Mouse (Mus musculus): ENCODE measurements around the gene Cox10. TPM values are rescaled to one million over a fixed set of nuclear protein-coding genes. Genes with fewer than 3 reads are reported as not detected.

Gene Cox10
- polyA plus RNA-seq, 1 experiment, result 0.88 TPM

DNA sequence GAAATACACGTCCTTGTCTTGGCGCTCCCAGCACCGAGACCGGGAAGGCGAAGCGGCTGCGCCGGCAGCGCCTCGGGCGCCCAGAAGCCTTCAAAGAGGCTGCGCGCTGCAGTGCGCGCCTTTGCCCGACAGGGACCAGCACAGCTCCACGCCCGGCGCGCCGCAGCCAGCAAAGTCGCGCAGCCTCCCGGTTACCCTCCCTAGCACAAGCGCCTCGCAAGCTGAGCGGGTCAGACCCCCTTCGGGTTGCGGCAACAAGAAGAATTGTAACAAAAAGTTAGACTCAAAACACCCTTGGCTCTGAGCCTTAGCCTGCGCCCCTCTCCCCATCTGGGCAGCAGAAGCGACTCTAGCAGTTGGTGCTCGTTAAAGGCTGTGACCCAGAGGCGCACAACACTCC lies 158.7 kb downstream of the Cox10 start:
- Histone ChIP-seq H3K4me1 (ENCODE audit: control insufficient read depth) (peaks cover 2% of the 10 kb centered on the region; the same call in 1 of the 2 replicates), H3K4me3 (replicated peaks) (peak overlapping the region; percentile 58), H3K36me3 (ENCODE audit: control insufficient read depth) (no peaks in the 10 kb centered on the region), H3K9me3 (ENCODE audit: control insufficient read depth, low read length) (peaks cover 3% of the 10 kb centered on the region; the same call in 1 of the 2 replicates), H3K27me3 (ENCODE audit: control insufficient read depth) (peaks cover 96% of the 10 kb centered on the region)
- TF ChIP-seq TAL1 (IDR thresholded peaks at IDR 0.05; ENCODE audit: low read length) (no peak), GATA1 (IDR thresholded peaks at IDR 0.05; ENCODE audit: low read length) (no peak)

DNA sequence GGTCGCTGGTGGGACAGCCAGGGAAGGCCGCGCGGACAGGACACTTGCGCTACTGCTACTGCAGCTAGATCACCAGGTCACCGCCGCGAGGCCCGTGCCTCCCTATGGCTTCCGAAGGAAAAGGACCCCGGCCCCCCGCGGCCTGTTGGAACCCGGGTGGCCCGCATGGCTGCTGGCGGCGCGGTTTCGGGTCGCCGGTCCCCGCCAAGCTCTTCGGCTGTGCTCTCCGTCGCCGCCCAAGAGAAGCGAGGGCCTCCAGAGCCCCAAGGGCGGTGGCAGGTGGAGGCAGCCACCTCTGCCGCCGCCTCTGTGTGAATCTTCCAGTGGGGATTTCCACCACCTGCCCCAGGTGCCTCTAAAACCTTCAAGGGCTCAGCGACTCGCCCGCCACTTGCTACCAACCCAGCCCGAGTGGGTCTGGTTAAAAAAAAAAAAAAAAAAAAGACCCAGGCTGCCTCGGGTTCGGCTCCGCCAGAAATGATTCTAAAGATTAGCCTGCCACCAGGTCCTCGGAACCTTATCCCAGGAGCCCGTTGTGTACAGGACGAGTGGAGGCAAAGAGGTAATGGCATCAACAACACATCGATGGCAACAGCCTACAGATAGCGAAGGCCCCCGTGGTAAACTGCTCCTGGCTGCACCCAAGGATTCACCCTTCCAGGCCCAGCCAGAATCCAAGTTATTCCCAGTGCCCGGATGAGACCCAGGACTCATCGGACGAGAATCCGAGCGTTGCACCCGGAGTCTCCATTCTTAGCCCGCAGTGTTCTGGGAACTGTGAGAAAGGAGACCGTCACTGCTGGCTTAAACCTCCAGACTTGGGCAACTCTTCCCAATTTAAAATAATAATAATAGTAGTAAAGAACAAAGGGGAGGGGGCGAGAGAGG lies 159.8 kb downstream of the Cox10 start:
- Histone ChIP-seq H3K9me3 (ENCODE audit: control insufficient read depth, low read length) (peaks cover 3% of the 10 kb centered on the region; the same call in 1 of the 2 replicates), H3K4me1 (ENCODE audit: control insufficient read depth) (peaks cover under 1% of the 10 kb centered on the region), H3K4me3 (replicated peaks) (peak overlapping the region; percentile 58), H3K36me3 (ENCODE audit: control insufficient read depth) (no peaks in the 10 kb centered on the region), H3K27me3 (ENCODE audit: control insufficient read depth) (peaks cover 94% of the 10 kb centered on the region)
- TF ChIP-seq TAL1 (IDR thresholded peaks at IDR 0.05; ENCODE audit: low read length) (no peak), GATA1 (IDR thresholded peaks at IDR 0.05; ENCODE audit: low read length) (no peak)

DNA sequence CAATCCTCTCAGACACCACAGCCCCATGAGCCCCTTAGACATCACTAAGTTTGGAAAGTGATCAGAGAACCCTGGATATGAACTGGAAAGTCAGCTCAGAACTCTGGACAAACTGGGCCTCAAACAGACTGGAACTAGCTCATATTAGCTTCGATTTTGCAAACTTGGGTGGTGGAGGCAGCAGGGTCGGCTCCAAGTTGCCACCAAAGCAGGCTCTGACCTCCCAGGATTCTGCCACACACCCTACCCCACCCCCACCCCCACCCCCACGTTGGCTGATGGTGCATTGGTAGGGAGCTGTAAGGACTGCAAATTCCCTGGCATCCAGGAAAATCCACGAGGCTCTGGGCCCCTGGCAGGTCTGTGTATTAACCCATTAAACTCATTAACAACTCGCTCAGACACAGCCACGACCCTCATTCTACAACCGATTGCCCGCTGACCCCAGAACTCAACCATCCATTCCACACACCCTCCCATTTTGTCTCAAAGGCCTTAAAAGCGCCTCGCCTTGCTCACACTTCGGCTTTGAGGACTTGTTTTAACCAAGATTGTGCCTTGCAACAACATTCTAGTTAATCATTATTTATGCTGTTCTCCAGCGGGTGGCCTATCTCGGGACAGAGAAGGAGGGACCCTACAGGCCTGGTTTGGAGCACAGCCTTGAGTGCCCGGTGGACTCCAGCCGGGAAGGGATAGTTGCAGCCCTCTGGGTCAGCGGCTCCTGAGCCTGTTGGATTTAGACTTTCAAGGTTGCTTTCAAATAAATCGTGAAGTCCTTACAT lies 160.8 kb downstream of the Cox10 start:
- Histone ChIP-seq H3K27me3 (ENCODE audit: control insufficient read depth) (peaks cover 93% of the 10 kb centered on the region), H3K36me3 (ENCODE audit: control insufficient read depth) (no peaks in the 10 kb centered on the region), H3K4me1 (ENCODE audit: control insufficient read depth) (peaks cover 5% of the 10 kb centered on the region), H3K9me3 (ENCODE audit: control insufficient read depth, low read length) (peaks cover 3% of the 10 kb centered on the region; the same call in 1 of the 2 replicates), H3K4me3 (replicated peaks) (peak overlapping the region; percentile 58)
- TF ChIP-seq TAL1 (IDR thresholded peaks at IDR 0.05; ENCODE audit: low read length) (no peak), GATA1 (IDR thresholded peaks at IDR 0.05; ENCODE audit: low read length) (no peak)

DNA sequence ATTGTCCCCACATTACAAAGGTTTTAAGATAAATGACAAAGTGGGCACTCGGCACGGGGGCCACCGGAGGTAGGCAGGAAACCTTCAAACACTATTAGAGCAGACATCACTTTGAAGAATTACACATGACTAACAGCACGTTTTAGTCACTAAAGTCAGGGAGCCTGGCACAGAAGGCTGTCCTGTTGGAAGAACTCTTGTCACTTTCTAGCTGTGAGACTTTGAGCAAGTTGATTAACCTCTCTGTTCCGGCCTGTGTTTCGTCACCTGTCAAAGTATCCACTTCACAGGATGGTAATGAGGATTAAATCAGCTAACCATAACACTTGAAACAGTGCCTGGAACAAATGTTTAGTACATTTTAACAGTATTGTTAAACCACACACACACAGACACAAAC lies 161.7 kb downstream of the Cox10 start:
- Histone ChIP-seq H3K27me3 (ENCODE audit: control insufficient read depth) (peaks cover 87% of the 10 kb centered on the region), H3K4me3 (replicated peaks) (no peak overlapping the region), H3K9me3 (ENCODE audit: control insufficient read depth, low read length) (peaks cover 3% of the 10 kb centered on the region; the same call in 1 of the 2 replicates), H3K4me1 (ENCODE audit: control insufficient read depth) (peaks cover 5% of the 10 kb centered on the region), H3K36me3 (ENCODE audit: control insufficient read depth) (no peaks in the 10 kb centered on the region)
- TF ChIP-seq TAL1 (IDR thresholded peaks at IDR 0.05; ENCODE audit: low read length) (no peak), GATA1 (IDR thresholded peaks at IDR 0.05; ENCODE audit: low read length) (no peak)

DNA sequence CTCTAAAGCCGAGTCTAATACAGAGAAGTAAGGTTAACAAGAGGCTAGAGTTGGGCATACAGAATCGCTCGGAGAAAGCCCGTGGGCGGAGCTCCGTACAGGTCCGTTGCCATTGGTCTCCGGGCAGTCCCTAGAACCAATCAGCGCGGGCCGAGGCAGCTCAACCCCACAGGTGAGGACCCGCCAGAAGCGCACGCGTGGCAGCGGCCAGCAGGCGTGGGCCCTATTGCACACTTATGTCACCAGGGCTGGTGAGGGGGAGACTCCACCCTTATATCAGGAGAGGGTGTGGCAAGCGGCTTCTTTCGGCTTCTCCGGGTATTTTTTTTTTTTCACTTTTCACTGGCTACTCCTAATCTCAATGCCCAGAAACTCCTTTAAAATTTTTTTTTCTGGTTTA lies 164.9 kb downstream of the Cox10 start:
- Histone ChIP-seq H3K4me3 (replicated peaks) (no peak overlapping the region), H3K4me1 (ENCODE audit: control insufficient read depth) (peaks cover 5% of the 10 kb centered on the region), H3K27me3 (ENCODE audit: control insufficient read depth) (peaks cover 56% of the 10 kb centered on the region), H3K36me3 (ENCODE audit: control insufficient read depth) (no peaks in the 10 kb centered on the region), H3K9me3 (ENCODE audit: control insufficient read depth, low read length) (no peaks in the 10 kb centered on the region)
- TF ChIP-seq TAL1 (IDR thresholded peaks at IDR 0.05; ENCODE audit: low read length) (no peak), GATA1 (IDR thresholded peaks at IDR 0.05; ENCODE audit: low read length) (no peak)

DNA sequence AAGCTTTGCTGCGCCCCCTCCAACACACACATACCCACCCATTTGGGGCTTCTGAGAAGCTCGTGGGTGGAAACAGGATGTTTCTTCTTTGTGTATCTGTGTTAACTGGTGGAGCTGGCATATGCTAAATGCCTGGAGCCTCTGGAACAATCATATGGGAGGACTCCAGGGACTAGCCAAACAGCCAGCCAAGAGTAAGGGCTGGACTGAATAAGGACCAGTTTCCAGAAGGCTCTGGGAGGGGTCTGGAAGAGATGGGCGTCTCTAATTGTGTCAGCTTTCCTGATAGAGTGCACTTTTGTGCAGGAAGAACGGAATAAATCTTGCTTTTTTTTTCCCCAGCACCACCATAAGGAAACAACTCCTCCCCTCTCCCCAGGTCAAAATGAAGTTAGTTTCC lies 165.3 kb downstream of the Cox10 start:
- no peaks in the 10 kb centered on the region for H3K36me3 ChIP-seq (ENCODE audit: control insufficient read depth)
- no peaks in the 10 kb centered on the region for H3K9me3 ChIP-seq (ENCODE audit: control insufficient read depth, low read length)
- peaks cover 5% of the 10 kb centered on the region for H3K4me1 ChIP-seq (ENCODE audit: control insufficient read depth)
- H3K4me3 ChIP-seq (replicated peaks), result no peak overlapping the region
- no peak for TF ChIP-seq TAL1 (IDR thresholded peaks at IDR 0.05; ENCODE audit: low read length)
- TF ChIP-seq GATA1 (IDR thresholded peaks at IDR 0.05; ENCODE audit: low read length), result no peak
- peaks cover 51% of the 10 kb centered on the region for H3K27me3 ChIP-seq (ENCODE audit: control insufficient read depth)

Other genes with a start within 250 kb of the Cox10 start
- 0.01 TPM in 2 replicates for gene Hs3st3b1, start 157.2 kb downstream of the Cox10 start, polyA plus RNA-seq (2012)